Mouse (Mus musculus) cerebellum, adult 2 months (tissue): ENCODE measurements around the gene Ints3.

Source experiments
- CTCF ChIP-seq: fragments of 200-500 bp; IDR thresholded peaks from 2 replicates; pipeline ENCODE4 v1.5.1; 2011; ENCODE audit warnings: low read depth, mild to moderate bottlenecking, control low read depth, low read length, moderate library complexity, borderline replicate concordance; ENCODE audit not compliant: insufficient read depth
- POLR2A ChIP-seq: fragments of 200-500 bp; IDR thresholded peaks from 2 replicates; pipeline ENCODE4 v1.6.1; 2011; ENCODE audit warnings: low read length, control low read depth, borderline replicate concordance; ENCODE audit not compliant: insufficient read depth

GRCm38 (mm10) chr3:90437131-90437530, 3.7 kb upstream of the Ints3 start:
- TF ChIP-seq CTCF (no peak), POLR2A (no peak)
